Mouse (Mus musculus) kidney, adult 8-10 months (tissue): ENCODE results near the gene Asb2.

Experiments used
- DNase-seq, 2 experiments: peaks; one replicate each; pipeline ENCODE4 v3.0.0; 2022

Asb2 gene

DNA sequence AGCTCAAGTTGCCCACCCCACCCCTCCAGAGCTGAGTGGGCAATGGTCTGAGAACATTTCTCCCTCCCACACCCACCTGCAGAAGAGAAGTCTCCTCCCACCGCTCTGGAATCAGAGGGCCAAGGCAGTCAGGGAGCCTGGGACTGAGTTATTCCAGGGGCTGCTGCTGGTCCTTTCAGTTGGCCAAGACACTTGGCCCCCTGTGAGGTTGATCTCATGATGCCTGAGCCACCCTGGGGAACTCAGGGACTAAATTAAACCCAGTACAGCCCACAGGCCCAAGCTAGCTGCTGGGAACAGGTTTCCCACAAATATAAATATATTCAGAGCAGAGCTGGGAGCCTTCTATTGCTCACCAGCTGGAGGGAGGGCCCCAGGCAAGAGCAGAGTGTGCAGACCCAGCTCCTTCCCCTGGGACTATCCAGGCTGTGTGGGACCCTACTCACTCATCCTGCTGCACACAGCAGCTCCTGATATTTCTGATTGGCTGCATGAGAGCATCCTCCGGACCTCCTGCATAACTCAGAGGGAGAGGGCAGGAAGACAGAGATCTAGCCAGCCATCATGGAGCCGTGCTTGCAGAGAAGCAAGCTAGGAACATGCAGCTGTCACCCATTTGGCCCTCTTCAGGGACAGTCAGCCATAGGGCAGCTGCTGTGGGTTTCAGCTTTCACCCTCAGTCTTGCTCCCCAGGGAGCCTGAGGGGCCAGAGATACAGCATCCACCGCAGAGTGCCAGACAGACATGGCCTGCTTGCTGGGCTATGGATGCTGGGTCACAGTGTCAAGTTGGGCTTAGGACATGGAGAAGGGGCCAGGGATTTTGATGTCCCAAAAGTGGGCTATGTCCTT lies 3.4 kb upstream of the Asb2 start:
- no peak for DNase-seq

- DNase-seq = no peak
Observed at GRCm38 (mm10) chr12:103358216-103358615, 2.4 kb upstream of the Asb2 start.

GRCm38 (mm10) chr12:103356415-103356748 lies 581 bp upstream of the Asb2 start:
- DNase-seq = no peak

GRCm38 (mm10) chr12:103353538-103353937 lies 2.3 kb downstream of the Asb2 start:
- no peak for DNase-seq

DNA sequence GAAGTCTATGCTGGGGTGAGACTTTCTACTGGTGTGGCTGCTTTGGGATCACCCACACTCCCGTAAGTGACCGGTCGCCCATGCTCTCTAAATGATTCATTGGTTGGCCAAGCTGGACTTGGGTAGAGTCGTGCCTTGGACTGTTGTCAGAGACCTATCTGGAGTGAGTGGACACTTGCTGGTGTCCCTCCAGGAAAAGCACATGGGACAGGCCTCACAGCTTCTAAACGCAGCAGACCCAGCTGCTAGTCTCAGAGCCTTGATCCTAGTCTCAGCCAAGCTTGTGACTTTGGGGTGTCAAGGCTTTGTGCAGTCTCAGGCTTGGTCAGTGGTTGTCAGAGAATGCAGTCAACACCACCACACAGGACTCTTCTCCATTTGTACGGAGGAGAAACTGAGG lies 3.1 kb downstream of the Asb2 start:
- DNase-seq = no peak

DNA sequence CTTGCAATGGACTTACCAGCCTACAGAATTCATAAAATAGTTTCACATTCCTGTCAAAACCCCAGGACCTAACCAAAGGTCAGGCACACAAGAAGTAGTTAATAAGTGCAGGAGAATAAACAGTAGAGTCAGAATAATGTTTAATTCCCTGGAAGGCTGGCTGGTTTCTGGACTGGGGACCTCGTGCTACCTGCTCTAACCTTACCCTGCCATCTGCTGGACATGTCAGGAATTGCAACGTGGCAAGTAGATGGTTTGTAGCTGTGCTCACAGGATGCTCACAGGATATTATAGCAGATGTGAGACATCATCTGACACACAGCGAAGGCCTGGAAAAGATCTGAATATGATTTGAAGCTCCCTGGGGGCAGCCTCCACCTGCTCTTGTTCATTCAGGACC lies 7.3 kb downstream of the Asb2 start:
- peak; percentile 75 to 85 for DNase-seq

DNA sequence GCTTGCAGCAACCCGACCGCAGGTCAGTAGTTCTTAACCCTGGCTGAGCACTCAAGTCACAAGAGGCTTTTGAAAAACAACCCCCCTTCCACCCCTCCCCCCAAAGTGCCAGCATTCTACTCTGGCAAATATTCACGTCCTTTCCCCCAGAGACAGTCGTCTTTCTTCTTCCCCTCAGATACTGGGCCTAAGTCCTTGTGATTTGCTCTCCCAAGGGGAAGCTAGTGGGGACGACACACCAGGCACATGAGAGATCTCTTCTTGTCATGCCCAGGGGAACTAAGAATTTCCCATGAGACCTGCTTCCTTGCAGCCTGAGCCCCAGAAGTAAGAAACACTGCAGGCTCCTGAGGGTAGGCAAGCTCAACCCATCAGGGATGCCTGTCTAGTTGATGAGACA lies 8.4 kb downstream of the Asb2 start:
- peak in 1 of 2 experiments; percentile 24 for DNase-seq

- DNase-seq = no peak
Observed at GRCm38 (mm10) chr12:103346945-103347344, 8.9 kb downstream of the Asb2 start.

DNA sequence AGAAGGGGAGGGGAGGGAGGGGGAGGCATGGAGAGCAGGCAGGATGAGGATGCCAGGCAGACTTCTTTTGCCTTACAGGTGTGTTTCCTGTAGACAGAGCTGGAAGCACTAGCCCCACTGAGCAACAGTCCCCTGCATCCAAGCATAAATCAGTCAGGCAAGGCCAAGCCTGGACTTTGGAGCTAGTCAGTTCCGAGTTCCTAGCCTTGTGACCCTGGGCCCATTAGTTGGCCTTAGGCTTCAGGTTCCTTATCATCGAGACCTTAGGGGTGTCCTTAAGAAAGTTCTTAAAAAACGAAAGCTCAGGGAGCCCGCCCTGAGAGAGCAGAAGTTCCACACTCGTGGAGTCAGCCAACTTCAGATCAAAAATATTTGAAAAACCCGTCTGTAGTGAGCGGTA lies 10.9 kb downstream of the Asb2 start:
- no peak for DNase-seq

DNA sequence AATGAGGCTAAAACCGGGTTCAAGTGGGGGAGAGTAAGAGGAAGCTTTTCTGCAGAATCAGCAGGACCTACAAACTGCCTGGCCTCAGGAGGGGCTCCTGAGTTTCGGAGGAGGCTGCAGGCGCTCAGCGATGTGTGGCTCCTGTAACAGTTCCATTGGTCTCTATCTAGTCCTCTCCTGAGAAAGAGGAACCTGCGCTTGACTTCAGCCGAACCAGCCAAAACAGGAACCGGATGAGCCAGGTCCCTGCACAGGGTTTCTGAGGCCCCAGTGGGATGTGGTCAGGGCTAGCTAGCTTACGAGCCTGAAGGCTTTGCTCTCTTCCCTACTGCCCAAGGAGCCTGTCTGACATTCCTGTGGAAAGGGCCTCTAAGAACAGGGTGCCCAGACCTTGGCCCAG lies 12.3 kb downstream of the Asb2 start:
- no peak for DNase-seq

- DNase-seq = no peak
Observed at GRCm38 (mm10) chr12:103341212-103341611, 14.6 kb downstream of the Asb2 start.

DNA sequence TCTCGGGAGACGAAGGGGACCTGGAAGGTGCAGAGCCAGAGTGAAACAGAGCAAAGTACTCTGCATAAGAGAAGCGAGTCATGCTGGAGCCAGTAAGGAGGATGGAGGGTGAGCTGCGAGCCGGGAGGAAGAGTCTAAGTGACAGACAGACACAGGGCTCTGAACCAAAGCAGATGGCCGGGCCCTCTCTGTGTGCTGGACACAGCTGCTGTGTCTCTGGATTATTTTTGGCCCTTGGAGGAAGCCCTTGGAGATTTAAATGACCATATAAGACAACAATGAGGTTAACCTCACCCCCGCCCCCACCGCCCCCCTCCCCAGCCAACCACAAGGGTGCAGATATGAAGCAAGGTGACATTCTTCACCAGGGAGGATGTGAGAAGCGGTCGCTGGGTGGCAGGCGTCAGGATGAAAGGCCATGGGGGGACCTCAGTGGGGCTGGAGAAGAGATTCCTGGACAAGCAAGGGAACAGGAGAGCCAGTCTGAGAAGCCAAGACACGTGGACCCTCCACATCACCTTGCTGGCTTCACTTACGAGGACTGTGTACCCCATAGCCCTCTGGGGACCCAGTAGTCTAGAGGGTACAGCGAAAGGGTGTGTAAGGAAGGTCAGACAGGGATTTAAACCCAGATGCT lies 17.5 kb downstream of the Asb2 start:
- no peak for DNase-seq

GRCm38 (mm10) chr12:103336766-103337165 lies 19.0 kb downstream of the Asb2 start:
- no peak for DNase-seq

- no peak for DNase-seq
Observed at GRCm38 (mm10) chr12:103333426-103333825, 22.4 kb downstream of the Asb2 start.

GRCm38 (mm10) chr12:103332879-103333278 lies 22.9 kb downstream of the Asb2 start:
- no peak for DNase-seq

- DNase-seq = no peak
Observed at GRCm38 (mm10) chr12:103331491-103331890, 24.3 kb downstream of the Asb2 start.

DNA sequence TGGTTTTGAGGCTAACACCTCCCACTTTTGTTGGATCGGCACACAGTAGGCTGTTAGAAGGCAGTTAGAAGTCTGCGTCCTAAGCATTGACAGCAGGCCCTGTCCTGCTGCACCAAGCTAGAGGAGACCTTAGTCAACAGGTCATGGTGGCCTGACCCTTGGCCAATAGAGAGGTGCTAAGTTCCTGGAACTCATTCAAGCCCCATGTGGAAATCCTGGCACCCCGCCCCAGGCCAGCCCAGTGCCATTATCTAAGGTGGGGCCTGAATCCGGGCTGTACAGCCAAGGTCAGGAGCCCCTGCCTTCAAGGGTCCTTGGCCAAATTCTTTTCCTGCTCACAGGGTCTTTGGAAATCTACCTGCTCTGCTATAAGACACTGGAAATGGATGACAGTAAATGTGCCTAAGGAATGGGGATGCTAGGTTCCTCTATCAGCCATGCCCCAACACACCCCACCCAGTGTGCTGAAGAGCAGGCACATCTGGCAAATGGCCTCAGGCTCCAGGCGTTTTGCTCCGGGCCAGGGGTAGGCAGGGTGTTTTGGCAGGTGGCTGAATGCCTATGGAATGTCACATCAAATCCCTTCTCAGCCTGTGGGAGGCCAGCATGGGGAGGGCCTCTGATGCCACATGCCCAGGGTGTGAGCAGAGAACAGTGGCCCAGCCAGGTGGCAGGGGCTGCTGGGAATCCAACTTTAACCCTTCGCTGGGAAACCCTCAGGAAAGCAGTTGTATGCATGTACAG lies 27.2 kb downstream of the Asb2 start:
- DNase-seq = peak; percentile 64 to 73

- no peak for DNase-seq
Observed at GRCm38 (mm10) chr12:103327107-103327506, 28.7 kb downstream of the Asb2 start.

GRCm38 (mm10) chr12:103326569-103326968 lies 29.2 kb downstream of the Asb2 start:
- no peak for DNase-seq

- peak; percentile 88 to 93 for DNase-seq
Observed at GRCm38 (mm10) chr12:103325156-103325857, 30.5 kb downstream of the Asb2 start.

DNA sequence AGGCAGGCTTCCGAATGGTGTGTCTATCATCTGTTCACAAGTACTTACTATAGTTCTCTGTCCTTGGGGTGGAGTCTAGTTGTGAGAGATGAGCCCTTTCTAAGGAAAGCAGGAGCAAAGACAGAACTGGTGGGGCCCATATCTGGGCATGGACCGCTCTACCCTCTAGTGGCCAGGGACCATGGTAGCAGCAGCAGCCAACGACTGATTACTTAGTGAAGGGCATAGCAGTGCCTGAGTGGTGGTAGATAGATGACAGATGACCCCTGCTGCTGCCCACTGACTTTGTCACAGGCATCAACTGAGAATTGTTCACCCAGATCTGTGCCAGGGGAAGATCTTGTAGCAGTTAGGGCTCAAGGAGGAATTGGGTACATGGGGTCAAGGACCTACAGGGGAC lies 33.0 kb downstream of the Asb2 start:
- peak in 1 of 2 experiments; percentile 51 for DNase-seq

- DNase-seq = no peak
Observed at GRCm38 (mm10) chr12:103315831-103316545, 39.8 kb downstream of the Asb2 start.
